Mouse (Mus musculus): Measurements from ENCODE around the gene Zfp870. TPM values are rescaled to one million over a fixed set of nuclear protein-coding genes. Genes with fewer than 3 reads are reported as not detected.

Gene Zfp870
- total and polyA plus RNA-seq, 3 experiments: 0.25 TPM; not detected in 2

- Histone ChIP-seq H3K9me3 (replicated peaks; ENCODE audit: insufficient read depth, low read length) (no peaks in the 10 kb centered on the region), H3K79me2 (ENCODE audit: control insufficient read depth, insufficient read depth, low read length, poor library complexity) (no peaks in the 10 kb centered on the region), H3K9ac (ENCODE audit: control insufficient read depth, low read depth, low read length, poor library complexity, severe bottlenecking) (no peak overlapping the region), H3K36me3 (ENCODE audit: control insufficient read depth in 1 of 2, insufficient read depth in 2 of 2, low read length in 2 of 2) (no peaks in the 10 kb centered on the region), H3K27ac (ENCODE audit: control insufficient read depth, low read depth, low read length) (no peak overlapping the region), H3K27me3 (ENCODE audit: control insufficient read depth in 1 of 2, insufficient read depth in 2 of 2, low read length in 2 of 2) (no peaks in the 10 kb centered on the region; a peak in 1 of 4 replicates), H3K4me1 (ENCODE audit: control insufficient read depth in 1 of 2, insufficient read depth in 2 of 2, low read length in 2 of 2) (0 out of 4 replicates have a peak, but pooled peaks cover 0 to 3% of the 10 kb centered on the region in 2 experiments), H3K4me3 (ENCODE audit: control insufficient read depth in 1 of 2, insufficient read depth in 1 of 2, low read depth in 2 of 2, low read length in 2 of 2) (no peak overlapping the region)
- no peak for TF ChIP-seq UBTF (IDR thresholded peaks at IDR 0.05; ENCODE audit: borderline replicate concordance, insufficient read depth, low read depth, low read length)
- no peak for DNase-seq (ENCODE audit: low read depth, low spot score)
These were observed 27.7 kb upstream of the Zfp870 start for GRCm38 (mm10) chr17:32919123-32919522.

GRCm38 (mm10) chr17:32917131-32917530, 25.7 kb upstream of the Zfp870 start, which contains the start of gene Cyp4f14:
Gene Cyp4f14 (minus strand): TSS chr17:32917342.
- no peaks in the 10 kb centered on the region for H3K79me2 ChIP-seq (ENCODE audit: control insufficient read depth, insufficient read depth, low read length, poor library complexity)
- no peaks in the 10 kb centered on the region for H3K9me3 ChIP-seq (replicated peaks; ENCODE audit: insufficient read depth, low read length)
- H3K9ac ChIP-seq (ENCODE audit: control insufficient read depth, low read depth, low read length, poor library complexity, severe bottlenecking): no peak within 1 kb of the TSS
- 0 out of 4 replicates have a peak, but pooled peaks cover 0 to 3% of the 10 kb centered on the region in 2 experiments for H3K4me1 ChIP-seq (ENCODE audit: control insufficient read depth in 1 of 2, insufficient read depth in 2 of 2, low read length in 2 of 2)
- no peak for DNase-seq (ENCODE audit: low read depth, low spot score)
- H3K27ac ChIP-seq (ENCODE audit: control insufficient read depth, low read depth, low read length): no peak within 1 kb of the TSS
- H3K36me3 ChIP-seq (ENCODE audit: control insufficient read depth in 1 of 2, insufficient read depth in 2 of 2, low read length in 2 of 2): no peaks in the 10 kb centered on the region
- no peaks in the 10 kb centered on the region; a peak in 1 of 4 replicates for H3K27me3 ChIP-seq (ENCODE audit: control insufficient read depth in 1 of 2, insufficient read depth in 2 of 2, low read length in 2 of 2)
- TF ChIP-seq BHLHE40 (IDR thresholded peaks at IDR 0.05; ENCODE audit: borderline replicate concordance, low read depth, low read length) (no peak), SMC3 (IDR thresholded peaks at IDR 0.05; ENCODE audit: low read depth, low read length) (no peak)
- H3K4me3 ChIP-seq (ENCODE audit: control insufficient read depth in 1 of 2, insufficient read depth in 1 of 2, low read depth in 2 of 2, low read length in 2 of 2): no peak within 1 kb of the TSS

GRCm38 (mm10) chr17:32916075-32916474, 24.6 kb upstream of the Zfp870 start:
- Histone ChIP-seq H3K27me3 (ENCODE audit: control insufficient read depth in 1 of 2, insufficient read depth in 2 of 2, low read length in 2 of 2) (no peaks in the 10 kb centered on the region; a peak in 1 of 4 replicates), H3K9me3 (replicated peaks; ENCODE audit: insufficient read depth, low read length) (no peaks in the 10 kb centered on the region), H3K9ac (ENCODE audit: control insufficient read depth, low read depth, low read length, poor library complexity, severe bottlenecking) (no peak overlapping the region), H3K4me1 (ENCODE audit: control insufficient read depth in 1 of 2, insufficient read depth in 2 of 2, low read length in 2 of 2) (0 out of 4 replicates have a peak, but pooled peaks cover 0 to 3% of the 10 kb centered on the region in 2 experiments), H3K4me3 (ENCODE audit: control insufficient read depth in 1 of 2, insufficient read depth in 1 of 2, low read depth in 2 of 2, low read length in 2 of 2) (no peak overlapping the region), H3K27ac (ENCODE audit: control insufficient read depth, low read depth, low read length) (no peak overlapping the region), H3K36me3 (ENCODE audit: control insufficient read depth in 1 of 2, insufficient read depth in 2 of 2, low read length in 2 of 2) (no peaks in the 10 kb centered on the region), H3K79me2 (ENCODE audit: control insufficient read depth, insufficient read depth, low read length, poor library complexity) (no peaks in the 10 kb centered on the region)
- no peak for TF ChIP-seq MAX (IDR thresholded peaks at IDR 0.05; ENCODE audit: low read length)
- TF ChIP-seq USF1 (IDR thresholded peaks at IDR 0.05; ENCODE audit: low read depth, low read length): no peak
- TF ChIP-seq MYC (IDR thresholded peaks at IDR 0.05; ENCODE audit: low read depth, low read length): no peak
- no peak for TF ChIP-seq MEF2A (IDR thresholded peaks at IDR 0.05; ENCODE audit: extremely low read depth, insufficient replicate concordance, low read depth, low read length, poor library complexity, severe bottlenecking)
- TF ChIP-seq POLR2AphosphoS2 (IDR thresholded peaks at IDR 0.05; ENCODE audit: low read length): no peak
- no peak for TF ChIP-seq MXI1 (IDR thresholded peaks at IDR 0.05; ENCODE audit: low read depth, low read length)
- no peak for TF ChIP-seq CHD1 (IDR thresholded peaks at IDR 0.05; ENCODE audit: low read depth, low read length)
- no peak for TF ChIP-seq ETS1 (IDR thresholded peaks at IDR 0.05; ENCODE audit: low read depth, low read length)
- no peak for TF ChIP-seq TAL1 (IDR thresholded peaks at IDR 0.05; ENCODE audit: low read length)
- no peak for TF ChIP-seq EP300 (IDR thresholded peaks at IDR 0.05; ENCODE audit: low read depth in 1 of 2, low read length in 2 of 2)
- no peak for TF ChIP-seq NRF1 (IDR thresholded peaks at IDR 0.05; ENCODE audit: insufficient read depth, low read depth, low read length, poor library complexity, severe bottlenecking)
- TF ChIP-seq NELFE (IDR thresholded peaks at IDR 0.05; ENCODE audit: low read depth, low read length): no peak
- no peak for TF ChIP-seq UBTF (IDR thresholded peaks at IDR 0.05; ENCODE audit: borderline replicate concordance, insufficient read depth, low read depth, low read length)
- TF ChIP-seq POLR2AphosphoS5 (IDR thresholded peaks at IDR 0.05; ENCODE audit: borderline replicate concordance, low read depth, low read length): no peak
- no peak for TF ChIP-seq ZNF384 (IDR thresholded peaks at IDR 0.05; ENCODE audit: low read depth, low read length)
- no peak for TF ChIP-seq TBP (IDR thresholded peaks at IDR 0.05; ENCODE audit: low read depth, low read length)
- TF ChIP-seq RCOR1 (IDR thresholded peaks at IDR 0.05; ENCODE audit: low read depth, low read length): no peak
- no peak for DNase-seq (ENCODE audit: low read depth, low spot score)
